Mouse (Mus musculus) retina, embryonic 14.5 days (tissue): ENCODE results near the gene Trim66.

Experiments used
- DNase-seq: peaks from one replicate; pipeline ENCODE4 v3.0.0-alpha.2; 2015; ENCODE audit warnings: low spot score

Trim66 gene

GRCm38 (mm10) chr7:109522084-109522483 lies 14.2 kb upstream of the Trim66 start:
- DNase-seq: no peak

DNA sequence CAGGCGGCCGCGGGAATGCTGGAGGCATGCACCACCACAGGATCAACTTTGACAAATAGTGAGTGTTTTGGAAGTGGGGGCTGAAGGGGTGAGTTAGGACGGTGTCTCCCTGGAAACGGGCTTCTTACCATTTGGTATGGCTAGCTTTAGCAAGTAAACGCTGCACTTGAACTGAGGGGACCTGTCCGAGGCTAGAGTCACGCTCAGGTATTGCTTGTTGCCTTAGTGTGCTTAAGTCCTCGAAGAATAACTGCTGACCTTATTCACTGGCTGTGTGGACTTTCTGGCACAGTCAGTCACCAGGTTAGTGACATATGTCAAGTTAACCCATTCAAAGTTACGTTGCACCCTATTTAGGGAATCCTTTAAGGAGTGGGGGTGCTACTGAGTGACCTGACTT lies 12.0 kb upstream of the Trim66 start:
- DNase-seq: no peak

DNA sequence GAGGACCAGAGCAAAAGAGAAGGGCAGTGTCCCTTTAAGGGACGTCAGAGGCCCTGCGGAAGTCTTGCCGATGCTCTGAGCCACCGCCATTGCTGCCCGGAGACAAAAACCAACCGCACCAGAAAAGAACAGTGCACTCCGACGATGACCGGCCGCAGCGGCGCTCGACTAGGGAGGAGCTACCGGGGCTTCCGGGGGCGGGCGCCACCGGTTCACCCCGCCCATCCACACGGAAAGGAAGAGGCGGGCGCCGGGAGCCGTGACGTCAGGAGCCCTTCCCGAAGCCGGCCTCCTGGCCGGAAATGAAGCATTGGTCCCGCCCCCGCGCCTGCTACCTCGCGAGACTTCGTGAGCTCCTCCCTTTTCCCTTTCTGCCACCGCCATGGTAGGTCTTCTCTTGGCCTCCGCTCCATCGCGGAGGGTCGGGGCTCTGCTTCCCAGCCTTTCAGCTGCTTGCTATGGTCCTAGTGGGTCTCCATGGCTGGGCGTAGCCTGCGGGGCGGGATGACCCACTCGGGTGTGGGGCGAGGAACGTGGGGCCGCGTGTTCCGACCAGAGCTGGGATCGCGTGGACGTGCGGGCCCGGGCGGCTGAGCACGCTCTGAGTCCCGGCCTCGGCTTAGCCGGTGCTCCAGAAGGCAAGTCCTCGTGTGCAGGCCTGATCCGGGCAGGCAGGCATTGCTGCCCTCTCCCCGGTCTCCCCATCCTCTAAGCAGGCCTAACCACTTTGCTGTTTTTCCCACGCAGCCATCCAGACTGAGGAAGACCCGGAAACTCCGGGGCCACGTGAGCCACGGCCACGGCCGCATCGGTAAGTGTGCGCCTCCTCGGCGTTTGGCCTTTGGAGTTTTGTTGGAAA lies 11.1 kb upstream of the Trim66 start, which contains the start of gene Rpl27a:
Rpl27a (plus strand) TSS at position 310 of the 859 bp plus-strand sequence.
- DNase-seq: peak; percentile 99

DNA sequence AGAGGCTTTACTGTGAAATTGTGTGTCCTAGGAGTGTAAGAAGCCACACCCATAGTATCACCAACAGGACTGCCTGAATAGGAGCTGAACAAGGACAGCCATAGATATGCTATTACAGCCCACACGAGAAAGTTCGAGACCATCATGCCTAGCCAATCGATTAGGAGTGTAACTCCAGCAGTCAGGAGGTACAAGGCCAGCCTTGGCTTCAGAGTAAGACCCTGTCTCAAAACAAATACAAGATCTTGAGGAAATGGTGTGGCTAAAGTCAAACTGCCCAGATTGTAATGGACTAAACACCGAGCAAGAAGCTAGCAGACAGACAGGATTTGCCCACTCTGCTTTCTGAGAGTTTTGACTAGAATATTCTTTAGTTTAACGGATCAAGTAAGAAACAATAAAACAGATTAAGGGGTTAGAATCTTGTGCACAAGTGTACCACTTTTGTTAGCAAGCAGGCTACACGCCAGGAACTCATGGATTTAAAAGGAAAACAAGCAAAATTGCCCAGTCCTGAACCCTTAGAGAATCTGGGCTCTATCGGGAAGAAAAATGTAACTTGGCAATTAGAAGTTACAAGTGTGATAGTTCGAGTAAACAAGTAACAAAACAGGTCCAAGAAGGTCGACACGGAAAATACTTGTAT lies 10.2 kb upstream of the Trim66 start:
- DNase-seq: peak; percentile 18

DNA sequence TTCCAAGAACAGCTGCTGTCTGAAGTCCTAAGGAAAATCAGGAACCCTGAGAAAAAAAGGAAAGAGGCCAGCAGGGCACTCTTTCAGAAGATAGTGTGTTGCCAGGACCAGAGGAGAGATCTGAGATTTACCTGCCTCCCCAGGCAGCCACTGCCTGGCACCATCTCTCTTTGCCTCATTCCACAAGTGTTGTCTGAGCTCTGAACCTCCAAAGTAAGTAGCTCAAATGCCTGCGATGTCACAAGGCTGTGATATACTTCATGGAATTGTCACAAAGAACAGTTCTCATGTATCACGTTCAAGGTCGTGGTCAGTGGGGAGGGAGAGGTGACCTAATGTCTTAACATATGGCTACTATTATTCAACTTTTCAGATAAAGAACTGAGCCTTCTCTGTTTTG lies 8.6 kb upstream of the Trim66 start:
- DNase-seq: no peak

- no peak for DNase-seq
Measured at GRCm38 (mm10) chr7:109511838-109512237, 3.9 kb upstream of the Trim66 start.

GRCm38 (mm10) chr7:109510799-109511198 lies 2.9 kb upstream of the Trim66 start:
- no peak for DNase-seq

GRCm38 (mm10) chr7:109507572-109507971 lies 362 bp downstream of the Trim66 start:
- DNase-seq: no peak

GRCm38 (mm10) chr7:109507119-109507518 lies 815 bp downstream of the Trim66 start:
- peak; percentile 43 for DNase-seq

DNA sequence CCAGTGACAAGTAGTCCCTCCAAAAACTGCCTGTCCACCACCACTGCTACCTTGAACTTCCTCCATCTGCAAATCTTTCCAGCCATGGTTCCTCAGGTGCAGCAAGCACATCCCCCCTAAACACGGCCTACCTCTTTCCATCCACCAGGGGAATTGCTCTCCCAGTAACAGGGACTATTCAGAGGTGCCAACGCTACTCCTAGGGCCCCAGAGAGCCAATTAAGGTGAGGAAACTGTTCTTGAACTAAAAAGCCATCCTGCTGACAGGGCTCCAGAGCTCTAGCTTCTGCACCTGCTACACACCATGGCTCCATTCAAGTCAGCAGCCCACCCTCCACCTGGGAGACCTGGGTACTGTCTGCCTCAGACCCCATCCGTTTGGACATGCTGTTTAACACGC lies 10.4 kb downstream of the Trim66 start:
- no peak for DNase-seq

DNA sequence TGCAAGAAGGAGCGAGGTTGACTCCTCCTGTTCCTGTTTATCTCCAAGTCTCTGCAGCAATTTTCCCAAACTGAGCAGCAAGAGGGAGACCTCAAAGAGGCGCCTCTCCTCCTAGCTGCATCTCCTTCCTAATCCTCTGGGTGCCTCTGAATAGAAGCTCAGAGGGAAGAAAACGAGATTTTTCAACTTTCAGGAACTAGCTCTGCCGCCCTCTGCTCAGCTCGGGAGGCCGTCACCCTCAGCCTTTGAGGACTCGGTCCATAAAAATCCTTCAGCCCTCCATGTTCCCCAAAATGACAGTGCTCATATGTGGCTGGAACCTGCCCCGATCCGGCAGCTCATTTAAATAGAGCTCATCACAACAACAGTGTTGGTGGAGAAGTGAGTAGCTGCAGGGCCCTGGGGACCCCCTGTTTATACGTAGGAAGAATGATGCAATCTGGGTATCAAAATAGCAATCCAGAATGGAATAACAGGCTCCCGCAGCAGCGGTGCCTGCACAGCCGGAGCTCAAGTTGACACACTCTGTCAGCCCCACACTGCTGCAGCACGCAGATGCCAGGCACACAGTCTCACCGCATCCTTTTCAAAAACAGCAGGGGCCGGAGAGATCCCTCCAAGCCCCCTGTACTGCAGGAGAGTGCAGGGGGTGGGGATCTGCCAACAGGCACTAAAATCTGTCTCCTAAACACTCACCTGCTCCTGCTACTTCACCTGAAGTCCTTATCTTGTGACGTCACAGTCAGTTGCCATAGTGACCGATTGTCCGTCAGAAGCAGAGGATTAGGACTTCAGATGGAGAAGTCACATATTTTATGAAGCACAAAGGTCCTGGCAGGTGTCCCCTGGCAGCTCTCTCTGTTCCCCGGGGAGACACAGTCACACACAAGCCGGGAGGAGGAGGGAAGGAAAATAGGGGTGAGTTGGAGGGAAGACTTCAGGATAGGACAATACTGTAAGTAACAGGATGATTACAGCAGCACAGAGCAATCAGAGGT lies 14.3 kb downstream of the Trim66 start:
- DNase-seq: peak; percentile 44

GRCm38 (mm10) chr7:109492616-109493318 lies 15.2 kb downstream of the Trim66 start:
- DNase-seq: no peak

- no peak for DNase-seq
Measured at GRCm38 (mm10) chr7:109484221-109484620, 23.7 kb downstream of the Trim66 start.

- peak; percentile 77 for DNase-seq
Measured at GRCm38 (mm10) chr7:109480765-109481197, 27.2 kb downstream of the Trim66 start.

DNA sequence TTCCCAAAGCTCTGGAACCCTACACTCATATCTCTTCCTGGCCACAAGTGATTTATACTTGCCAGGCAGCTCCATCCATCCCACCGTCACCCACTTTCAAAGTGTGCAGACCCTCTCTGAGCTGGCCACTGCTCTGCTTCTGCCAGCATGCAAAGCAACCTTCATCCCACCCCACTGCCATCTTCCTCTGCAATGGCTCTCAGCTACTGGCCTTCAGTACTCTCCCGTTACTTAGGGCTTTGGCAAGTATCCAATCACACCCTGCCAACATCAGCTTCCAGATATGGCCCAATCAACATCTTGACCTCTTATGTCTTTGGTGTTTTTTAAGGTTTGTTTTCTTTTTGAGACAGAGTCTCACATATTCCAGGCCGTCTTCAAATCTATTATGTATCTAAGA lies 30.0 kb downstream of the Trim66 start:
- DNase-seq: no peak

DNA sequence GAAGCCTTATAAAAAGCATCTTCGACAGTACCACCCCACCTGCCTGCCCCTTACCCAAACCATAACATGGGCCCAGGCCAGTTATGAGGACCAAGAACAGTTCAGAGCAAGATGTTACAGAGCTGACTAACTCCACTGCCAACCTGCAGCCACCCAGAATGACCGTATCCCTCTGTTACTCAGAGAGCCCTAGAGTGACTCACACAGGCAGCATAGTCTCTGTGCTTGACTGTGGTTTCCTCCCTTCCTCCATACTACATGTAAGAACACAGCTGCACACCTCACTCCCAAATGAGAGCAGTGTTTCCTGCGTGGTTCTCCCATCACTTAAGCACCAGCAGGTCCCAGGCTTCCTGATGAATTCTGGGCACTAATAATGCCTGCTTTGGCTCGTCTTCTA lies 37.2 kb downstream of the Trim66 start:
- DNase-seq: no peak

DNA sequence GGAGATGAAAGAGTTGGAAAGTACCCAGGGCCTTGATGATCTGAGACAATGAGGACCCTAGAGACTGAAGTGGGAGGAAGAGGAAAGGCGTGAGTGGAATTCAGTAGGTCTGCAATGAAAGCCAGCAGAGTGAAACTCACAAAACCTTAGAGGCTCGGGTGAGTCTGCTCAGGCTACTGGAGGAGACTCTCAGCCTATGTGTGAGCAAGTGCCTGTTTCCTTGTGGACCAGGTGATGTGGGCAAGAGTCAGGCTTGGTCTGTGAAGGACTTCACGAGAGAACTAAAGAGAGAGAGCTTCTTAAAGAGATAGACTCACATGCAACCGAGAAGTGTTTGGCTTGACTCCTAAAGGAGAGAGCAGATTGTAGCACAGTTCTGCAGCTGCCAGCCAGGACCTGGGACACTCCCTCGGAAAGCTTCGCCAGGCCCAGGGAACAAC lies 39.7 kb downstream of the Trim66 start:
- no peak for DNase-seq

DNA sequence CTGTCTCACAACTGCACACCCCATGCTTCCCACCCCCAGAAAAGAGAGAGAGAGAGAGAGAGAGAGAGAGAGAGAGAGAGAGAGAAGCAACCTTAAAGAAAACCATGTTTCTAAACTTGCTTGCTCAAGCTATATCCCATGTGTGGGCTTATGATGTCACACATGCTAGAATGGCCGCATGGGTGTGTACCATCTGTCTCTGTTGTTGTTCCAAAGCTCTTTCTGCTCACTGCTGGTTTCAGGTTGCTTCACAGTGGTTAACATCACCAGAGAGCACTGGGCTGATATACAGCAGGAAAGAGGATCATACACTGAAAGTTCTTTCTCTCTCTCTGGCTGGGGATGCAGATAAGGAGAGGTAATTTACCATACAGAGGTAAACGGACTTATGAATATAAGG lies 40.3 kb downstream of the Trim66 start:
- no peak for DNase-seq

GRCm38 (mm10) chr7:109460698-109461097 lies 47.2 kb downstream of the Trim66 start:
- no peak for DNase-seq

GRCm38 (mm10) chr7:109456563-109456962 lies 51.4 kb downstream of the Trim66 start:
- no peak for DNase-seq

GRCm38 (mm10) chr7:109455748-109456147 lies 52.2 kb downstream of the Trim66 start:
- DNase-seq: no peak
